Mouse (Mus musculus): ENCODE data around the gene Smarcd2.

Gene Smarcd2

GRCm38 (mm10) chr11:106276454-106276853, 3.7 kb upstream of the Smarcd2 start, which contains the start of gene Tcam1:
TSS of gene Tcam1 (plus strand) at chr11:106276672.
- DNase-seq (ENCODE audit: low spot score) = peak; percentile 94

GRCm38 (mm10) chr11:106274971-106275411, 2.2 kb upstream of the Smarcd2 start:
- DNase-seq (ENCODE audit: low spot score) = peak; percentile 57

DNA sequence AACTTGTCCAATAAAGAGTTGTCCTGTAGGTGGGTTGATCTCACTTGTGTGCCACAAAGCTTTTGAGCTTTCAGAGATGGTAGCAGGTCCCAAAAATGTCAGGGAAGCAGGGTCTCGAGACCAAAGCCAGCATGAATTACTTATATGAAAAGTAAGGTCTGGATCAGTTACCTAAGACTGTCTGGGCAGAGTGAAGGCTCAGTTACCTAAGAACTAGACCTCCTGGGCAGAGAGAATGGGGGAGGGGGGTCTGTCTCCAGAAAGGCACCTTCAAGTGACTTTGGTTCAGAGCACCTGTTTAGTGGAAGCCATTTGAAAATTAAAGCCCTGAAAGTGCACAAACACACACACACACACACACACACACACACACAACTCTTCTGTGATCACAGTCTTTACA, 1.6 kb upstream of the Smarcd2 start:
- DNase-seq (ENCODE audit: low spot score) = no peak

- no peak for DNase-seq (ENCODE audit: low spot score)
Observed at GRCm38 (mm10) chr11:106273811-106274210, 1.0 kb upstream of the Smarcd2 start.

- DNase-seq (ENCODE audit: low spot score) = no peak
Observed at GRCm38 (mm10) chr11:106273311-106273684, 526 bp upstream of the Smarcd2 start.

DNA sequence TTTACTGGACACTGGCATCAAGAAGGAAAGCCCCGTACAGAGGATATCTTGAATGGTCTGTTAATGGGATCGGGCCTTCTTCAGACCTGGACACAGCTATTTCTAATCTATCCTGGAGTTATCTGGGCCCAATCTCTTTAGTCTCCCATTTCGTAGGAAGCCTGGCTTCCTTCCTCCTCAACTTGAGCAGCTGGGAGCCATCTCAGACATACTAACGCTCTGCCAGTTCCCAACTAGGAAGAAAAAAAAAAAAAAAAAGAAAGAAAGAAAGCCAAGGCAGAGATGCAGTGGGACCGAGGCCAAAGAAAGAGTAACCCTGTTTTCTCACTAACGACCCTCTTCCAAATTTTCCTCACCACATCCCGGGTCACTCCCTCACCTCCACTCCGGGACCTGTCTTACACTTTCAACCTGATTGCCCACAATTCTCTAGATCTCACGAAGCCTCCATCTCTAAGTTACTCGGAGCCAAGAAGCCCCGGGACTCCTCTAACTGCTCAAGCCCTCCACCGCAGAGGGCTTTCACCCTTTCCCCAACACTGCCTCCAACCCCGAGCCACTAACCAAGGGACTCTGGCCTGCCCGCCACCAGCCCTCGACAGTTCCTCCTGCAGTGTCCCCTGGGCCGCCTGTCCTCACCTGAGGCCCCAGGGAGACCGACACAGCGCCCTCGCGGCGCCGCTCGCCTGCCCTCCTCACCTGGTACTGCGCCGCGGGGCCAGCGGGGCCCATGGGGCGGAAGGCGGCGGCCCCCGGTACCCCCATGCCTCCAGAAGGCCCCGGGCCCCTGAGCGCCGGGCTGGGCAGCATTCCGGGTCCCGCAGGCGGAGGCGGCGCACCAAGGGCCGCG, 753 bp downstream of the Smarcd2 start:
- no peak for DNase-seq (ENCODE audit: low spot score)

- no peak for DNase-seq (ENCODE audit: low spot score)
Observed at GRCm38 (mm10) chr11:106271131-106271793, 1.5 kb downstream of the Smarcd2 start.

DNA sequence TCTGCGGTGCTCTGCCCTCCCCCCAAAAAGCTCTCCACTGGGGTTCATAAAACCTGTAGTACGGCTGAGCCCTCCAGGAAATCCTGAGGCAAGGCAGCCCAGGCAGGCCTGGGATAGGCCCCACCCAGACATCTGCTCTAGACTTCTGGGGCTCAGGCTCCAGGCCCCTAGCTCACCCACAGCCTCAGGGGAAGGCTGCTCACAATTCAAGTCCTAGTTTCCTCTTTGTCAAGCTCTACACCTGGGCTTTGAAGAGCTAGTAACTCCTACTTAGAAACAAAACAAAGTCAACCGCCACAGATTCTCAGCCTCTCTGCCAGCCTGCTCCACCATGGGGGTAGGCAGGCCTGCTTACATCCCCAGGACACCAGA, 3.7 kb downstream of the Smarcd2 start:
- DNase-seq (ENCODE audit: low spot score) = no peak

DNA sequence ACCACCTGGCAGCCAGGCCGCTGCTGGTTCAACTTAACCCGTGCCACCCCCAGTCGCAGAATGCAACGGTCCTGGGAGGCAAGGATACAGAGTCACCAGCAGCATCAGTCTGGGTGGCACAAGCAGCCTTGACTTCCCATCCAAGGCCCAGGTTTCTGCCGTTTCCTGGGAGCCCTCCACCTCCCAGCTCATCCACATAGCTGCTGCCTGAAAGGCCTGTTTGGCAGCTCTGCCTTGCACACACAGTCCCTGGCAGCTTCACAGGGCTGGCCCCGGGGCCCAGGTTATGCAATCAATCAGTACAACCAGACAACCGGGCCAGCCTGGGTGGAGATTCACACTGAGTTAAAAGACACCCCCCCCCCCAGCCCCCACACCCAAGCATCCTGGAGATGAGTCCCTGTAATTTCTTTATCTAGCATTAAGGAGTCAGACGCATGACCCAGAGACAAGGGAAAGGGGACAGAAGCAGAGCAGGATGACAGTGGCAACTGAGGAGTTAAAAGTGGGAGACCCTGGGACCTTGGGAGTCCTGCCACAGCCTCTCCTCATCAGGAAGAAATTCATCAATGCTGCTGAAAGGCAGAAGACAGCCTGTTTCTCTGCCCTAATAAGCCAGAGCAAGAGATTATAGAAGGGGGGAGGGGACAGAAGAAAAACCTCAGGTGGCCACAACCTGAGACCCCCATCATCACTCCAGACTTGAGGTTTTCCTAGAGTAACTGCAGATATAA, 4.3 kb downstream of the Smarcd2 start:
- peak; percentile 61 for DNase-seq (ENCODE audit: low spot score)

GRCm38 (mm10) chr11:106267871-106268270, 4.9 kb downstream of the Smarcd2 start:
- DNase-seq (ENCODE audit: low spot score) = no peak

DNA sequence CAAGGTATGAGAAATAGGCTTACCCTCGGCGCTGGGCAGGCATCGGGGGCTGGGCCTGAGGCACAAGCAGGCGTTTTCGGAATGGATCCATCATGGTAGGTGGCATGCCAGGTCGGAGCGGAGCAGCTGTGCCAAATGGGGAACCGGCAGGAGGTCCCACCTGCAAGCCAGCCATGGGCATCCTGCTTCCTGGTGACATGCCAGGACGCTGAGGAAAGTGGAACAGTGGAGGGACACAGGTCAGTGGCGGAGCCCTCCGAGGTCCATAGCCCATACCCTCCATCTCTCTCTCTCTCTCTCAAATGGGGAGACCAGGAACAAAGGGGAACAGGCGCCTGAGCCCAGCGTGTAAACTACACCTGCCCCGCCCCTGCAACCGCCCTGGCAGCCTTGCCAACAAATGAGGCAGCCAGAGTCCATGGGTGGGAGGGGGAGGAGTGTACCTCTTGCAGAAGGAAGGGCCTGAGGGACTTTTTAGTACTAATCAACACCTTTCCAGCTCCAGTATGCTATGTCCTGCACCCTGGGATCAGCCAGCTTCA, 5.4 kb downstream of the Smarcd2 start:
- no peak for DNase-seq (ENCODE audit: low spot score)

DNA sequence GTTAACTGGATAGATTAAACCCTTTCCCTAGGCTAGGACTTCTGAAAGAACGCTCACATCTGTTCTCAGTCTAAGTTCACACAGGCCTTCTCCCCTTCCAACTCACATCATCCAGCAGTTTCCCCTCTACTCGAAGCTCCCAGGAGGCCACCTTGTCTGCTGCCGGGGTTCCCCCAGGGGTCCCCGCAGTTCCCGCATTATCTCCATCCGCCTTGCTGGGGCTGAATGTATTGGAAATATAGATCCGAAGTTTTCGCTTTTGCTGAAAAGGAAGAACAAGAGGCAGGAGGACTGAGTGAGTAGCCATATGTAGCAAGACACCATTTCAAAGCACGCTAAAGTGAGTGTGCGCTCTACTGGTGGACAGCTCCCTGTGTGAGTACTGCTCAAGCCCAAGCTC, 6.3 kb downstream of the Smarcd2 start:
- DNase-seq (ENCODE audit: low spot score) = no peak

DNA sequence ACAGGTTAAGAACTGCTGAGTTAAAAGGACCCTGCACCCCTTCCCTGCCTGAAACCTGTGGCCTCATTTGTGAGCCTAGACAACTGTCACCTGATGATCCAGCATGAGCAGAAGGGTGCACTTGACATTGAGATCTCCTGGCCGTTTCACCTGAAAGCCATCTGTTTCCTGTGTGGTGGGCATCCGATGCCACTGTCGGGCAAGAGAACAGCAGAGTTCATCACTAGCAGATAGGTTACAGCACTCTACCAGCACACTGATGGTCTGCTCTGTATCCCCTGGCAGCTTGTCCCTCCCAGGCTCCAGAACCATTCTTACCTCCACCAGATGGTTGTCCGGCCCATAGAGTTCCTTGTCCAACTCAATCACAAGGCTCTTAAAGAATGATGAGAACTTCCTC, 7.2 kb downstream of the Smarcd2 start:
- DNase-seq (ENCODE audit: low spot score) = no peak

GRCm38 (mm10) chr11:106264988-106265387, 7.8 kb downstream of the Smarcd2 start:
- no peak for DNase-seq (ENCODE audit: low spot score)

DNA sequence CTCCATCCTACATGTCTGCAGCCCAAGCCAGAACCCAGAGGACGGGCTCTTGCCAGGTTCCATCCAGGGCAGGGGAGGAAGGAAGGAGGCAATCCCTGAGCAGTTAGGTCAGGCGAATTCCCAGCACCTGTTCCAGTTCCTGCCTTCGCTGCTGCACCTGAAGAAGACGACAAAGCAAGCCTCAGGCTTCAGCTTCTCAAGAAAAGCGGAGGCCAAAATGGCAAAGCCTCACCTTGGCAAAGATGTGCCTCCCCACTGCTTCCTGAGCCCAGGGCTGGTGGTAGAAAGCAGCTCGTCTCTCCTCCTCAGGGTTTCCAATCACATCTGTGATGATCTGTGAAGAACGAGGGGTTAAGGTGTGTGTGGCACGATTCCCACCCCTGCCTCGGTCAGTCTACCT, 8.8 kb downstream of the Smarcd2 start:
- DNase-seq (ENCODE audit: low spot score) = no peak

- no peak for DNase-seq (ENCODE audit: low spot score)
Observed at GRCm38 (mm10) chr11:106260826-106261450, 11.8 kb downstream of the Smarcd2 start.

- DNase-seq (ENCODE audit: low spot score) = no peak
Observed at GRCm38 (mm10) chr11:106256775-106257174, 16.0 kb downstream of the Smarcd2 start.

DNA sequence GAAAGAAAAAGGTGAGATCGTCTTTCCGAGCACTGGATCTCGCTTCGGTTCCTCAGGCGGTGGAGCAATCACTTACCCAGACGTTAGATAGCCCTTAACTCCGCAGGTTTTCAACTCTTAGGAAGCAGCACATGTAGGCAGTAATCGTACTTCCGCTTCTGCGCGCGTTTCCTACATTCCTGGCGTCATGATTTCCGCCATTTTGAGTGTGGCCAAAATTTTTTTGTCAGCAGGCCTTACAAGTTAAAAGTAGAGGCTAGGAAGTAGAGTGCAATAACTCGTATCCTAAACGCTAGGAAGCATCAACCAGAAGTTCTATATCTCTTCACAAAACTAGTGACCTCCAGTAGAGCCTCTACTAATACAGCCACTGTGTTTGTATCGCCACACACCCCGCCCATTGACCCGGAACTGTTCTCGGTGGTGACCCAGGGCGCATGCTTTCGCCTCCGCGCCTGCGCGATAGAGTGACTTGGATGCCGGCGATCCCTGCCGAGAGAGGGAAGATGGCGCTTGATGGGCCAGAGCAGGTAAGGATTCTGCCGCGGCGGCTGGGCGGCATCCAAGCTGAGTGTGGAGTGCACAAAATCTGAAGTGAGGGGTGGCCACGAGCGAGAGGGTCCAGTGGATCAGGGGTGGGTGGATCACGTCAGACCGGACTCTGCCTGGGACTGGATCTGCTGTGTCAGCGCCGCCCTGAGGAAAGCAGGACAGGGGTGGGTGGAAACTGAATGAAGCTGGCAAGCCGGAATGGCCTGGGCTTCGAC, 16.9 kb downstream of the Smarcd2 start, which contains the start of the genes Ftsj3 and Psmc5:
Gene Ftsj3 (minus strand): TSS at position 395 of the 767 bp plus-strand sequence.
Gene Psmc5 (plus strand): TSS at position 470 of the 767 bp plus-strand sequence.
- DNase-seq (ENCODE audit: low spot score) = peak; percentile 99

- no peak for DNase-seq (ENCODE audit: low spot score)
Observed at GRCm38 (mm10) chr11:106255174-106255573, 17.6 kb downstream of the Smarcd2 start.

DNA sequence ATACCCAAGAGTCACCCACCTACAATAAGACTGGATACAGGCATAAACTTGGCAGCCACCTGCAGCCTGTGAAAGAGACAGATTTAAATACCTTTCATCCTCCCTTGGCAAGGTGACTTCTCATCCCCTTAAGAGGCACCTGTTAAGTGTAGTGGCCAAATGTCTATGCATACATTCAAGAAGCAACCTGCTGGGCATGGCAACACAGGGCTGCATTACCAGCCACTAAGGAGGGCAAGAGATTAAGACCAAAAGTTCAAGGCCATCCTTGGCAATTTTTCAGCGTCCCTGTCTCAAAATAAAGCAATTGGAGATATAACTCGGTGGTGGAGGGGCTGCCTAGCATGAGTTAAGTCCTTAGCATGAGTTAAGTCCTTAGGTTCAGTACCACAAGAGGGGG, 18.0 kb downstream of the Smarcd2 start:
- no peak for DNase-seq (ENCODE audit: low spot score)

DNA sequence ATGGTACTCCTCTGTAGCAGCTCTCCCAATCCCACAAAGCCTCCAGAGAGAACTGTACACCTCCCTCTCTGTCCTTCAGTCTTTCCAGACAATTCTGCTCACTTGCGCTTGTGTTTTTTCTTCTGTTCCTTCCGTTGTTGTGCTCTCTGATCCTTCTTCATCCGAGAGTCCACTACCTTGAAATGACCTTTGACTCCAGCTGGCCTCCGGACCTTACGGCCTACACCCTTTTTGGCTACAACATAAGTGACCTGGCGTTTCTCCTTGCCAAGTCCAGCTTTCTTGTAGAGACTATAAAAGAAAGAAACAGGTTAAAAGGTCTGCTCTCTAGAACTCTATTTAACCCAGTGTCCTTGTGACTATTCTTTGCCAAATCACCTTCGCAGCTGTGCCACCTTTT, 23.4 kb downstream of the Smarcd2 start:
- no peak for DNase-seq (ENCODE audit: low spot score)
